Mouse (Mus musculus): ENCODE results near the gene Klhl11.

Gene Klhl11

GRCm38 (mm10) chr11:100465833-100466232 is 6.7 kb downstream of the Klhl11 start:
- DNase-seq (ENCODE audit: low spot score) = no peak

- no peak for DNase-seq (ENCODE audit: low spot score)
These were observed 7.2 kb downstream of the Klhl11 start for GRCm38 (mm10) chr11:100465229-100465792.

DNA sequence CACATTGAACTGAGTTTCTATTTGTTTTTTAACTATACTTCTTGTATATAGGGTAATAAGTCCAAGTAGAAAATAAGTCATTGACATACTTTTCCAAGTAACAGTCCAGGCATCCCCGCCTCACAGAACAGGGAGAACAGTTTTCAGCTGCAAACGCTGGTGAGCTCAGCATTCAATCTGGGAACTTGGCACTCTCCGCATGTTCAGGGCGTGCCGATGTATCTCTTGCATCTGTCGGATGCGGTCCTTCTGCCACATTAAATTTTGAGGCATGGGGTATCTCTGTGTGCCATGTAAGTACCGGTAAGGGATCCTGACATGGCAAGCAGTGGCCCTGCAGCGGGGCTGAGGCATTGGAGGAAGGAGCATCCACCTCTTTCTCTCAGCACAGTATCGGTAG is 9.8 kb downstream of the Klhl11 start:
- no peak for DNase-seq (ENCODE audit: low spot score)

DNA sequence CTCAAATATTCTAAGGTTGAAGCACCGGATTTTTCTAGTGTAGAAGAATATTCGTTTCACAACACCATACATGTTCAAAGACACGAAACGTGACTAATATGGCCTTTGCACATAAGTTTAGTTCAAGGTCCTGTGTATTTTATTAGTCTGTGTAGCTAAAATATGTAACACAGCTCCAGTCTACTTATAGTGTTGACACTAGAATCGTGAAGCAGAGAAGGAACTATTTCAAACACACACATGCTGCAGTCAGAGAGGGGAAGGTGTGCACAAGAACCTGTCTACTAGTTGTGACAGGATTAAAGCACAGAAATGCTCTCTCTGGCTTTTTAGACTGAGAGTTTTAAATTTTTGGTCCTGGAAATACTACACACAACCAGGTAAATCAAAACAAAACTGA is 14.8 kb downstream of the Klhl11 start:
- DNase-seq (ENCODE audit: low spot score) = no peak

DNA sequence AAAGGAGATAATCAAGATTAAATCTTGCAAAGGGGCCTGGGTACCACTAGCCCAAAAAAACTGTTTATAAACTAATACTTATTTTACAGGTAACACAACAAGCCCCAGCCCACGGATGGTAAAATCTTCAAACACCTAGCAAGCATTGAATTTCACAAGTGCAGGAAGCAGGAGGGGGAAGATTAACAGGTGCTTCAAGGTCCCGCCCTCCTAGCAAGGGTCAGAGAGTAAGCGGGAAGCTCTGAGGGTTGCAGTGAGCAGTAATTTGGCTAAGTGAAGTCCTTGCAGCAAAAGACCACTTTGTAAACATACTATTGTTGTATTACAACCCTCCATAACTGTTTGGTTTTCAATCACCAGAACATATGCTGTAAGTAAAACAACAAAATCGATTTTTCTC is 15.3 kb downstream of the Klhl11 start:
- DNase-seq (ENCODE audit: low spot score) = no peak

GRCm38 (mm10) chr11:100442625-100443024 is 29.9 kb downstream of the Klhl11 start:
- DNase-seq (ENCODE audit: low spot score) = no peak

DNA sequence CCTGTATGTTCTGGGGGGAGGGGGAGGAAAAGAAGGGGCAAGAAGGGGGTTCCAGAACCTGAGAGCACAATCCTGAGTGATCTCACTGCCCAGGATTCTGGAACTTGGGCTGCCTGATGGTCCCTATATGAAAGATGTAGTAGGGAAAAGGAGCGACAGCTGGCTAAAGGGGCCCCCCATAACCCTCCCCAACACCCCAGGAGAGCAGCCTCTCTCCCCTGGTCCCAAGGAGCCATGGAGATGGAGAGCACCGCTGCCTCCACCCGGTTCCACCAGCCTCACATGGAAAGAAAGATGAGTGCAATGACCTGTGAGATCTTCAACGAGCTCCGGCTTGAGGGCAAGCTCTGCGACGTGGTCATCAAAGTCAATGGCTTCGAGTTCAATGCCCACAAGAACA is 30.7 kb downstream of the Klhl11 start, which contains the start of the genes Nt5c3b and Klhl10:
Gene Nt5c3b, minus strand, starts transcription at position 12 of the 400 bp plus-strand sequence.
Gene Klhl10, plus strand, starts transcription at position 121 of the 400 bp plus-strand sequence.
- no peak for DNase-seq (ENCODE audit: low spot score)

DNA sequence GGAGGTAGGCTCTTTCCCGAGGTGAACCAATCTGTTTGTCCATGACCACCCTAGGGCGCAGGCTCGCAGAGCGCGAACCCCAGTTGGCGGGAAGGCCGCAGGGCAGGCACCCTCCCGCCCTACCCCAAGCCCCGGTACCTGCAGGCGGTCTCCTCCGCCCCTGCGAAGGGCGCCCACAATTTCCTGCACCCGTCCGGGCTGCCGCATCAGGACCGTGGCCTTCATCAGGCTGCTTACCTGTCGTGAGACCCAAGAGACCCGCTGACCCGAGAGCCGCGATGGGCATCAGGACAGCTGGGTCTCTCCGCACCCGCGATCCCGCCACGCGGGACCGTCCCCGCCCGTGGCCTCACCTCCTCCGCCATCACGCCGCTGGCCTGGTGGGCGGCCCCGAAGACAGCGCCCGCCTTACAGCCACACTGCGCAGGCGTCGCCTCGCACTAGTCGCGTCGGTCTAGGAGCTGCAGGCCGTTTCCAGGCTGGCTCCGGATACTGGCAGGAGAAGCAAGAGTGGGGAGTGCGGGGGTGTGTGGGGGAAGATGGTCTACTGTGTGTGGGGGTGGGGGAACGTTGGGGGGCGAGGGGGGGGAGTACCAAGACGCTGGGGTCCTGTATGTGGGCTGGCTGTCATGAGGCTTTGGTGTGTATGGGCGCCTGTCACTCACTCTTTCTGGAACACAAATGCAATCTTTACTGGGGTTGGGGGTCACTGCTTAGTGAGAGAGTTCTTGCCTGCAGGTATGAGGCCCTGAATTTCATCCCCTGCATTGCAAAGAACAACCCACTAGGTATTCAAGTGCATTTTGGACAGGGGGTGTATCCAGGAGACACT is 31.6 kb downstream of the Klhl11 start:
- peak; percentile 81 for DNase-seq (ENCODE audit: low spot score)

DNA sequence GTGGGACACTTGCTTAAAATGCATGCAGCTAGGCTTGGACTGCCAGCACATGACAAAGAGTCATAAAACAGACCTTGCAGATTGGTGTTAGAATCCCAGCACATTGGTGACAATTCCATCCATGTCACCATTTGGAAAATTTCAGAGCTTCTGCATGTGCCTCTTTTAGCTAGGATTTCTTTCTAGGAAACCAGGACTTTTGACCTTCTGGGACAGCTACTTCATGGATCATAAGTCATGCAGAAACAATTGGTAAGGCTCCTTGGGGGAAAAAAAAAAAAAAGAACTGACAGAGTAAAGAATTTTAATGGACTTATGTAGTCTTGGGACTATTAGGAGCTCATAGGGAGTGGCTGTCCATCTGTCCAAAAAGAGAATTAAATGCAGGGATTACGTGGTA is 34.6 kb downstream of the Klhl11 start:
- no peak for DNase-seq (ENCODE audit: low spot score)

GRCm38 (mm10) chr11:100435678-100436246 is 36.8 kb downstream of the Klhl11 start:
- peak; percentile 52 for DNase-seq (ENCODE audit: low spot score)

- no peak for DNase-seq (ENCODE audit: low spot score)
These were observed 40.5 kb downstream of the Klhl11 start for GRCm38 (mm10) chr11:100432002-100432401.

GRCm38 (mm10) chr11:100430052-100430451 is 42.5 kb downstream of the Klhl11 start:
- DNase-seq (ENCODE audit: low spot score) = no peak

GRCm38 (mm10) chr11:100428612-100429199 is 43.8 kb downstream of the Klhl11 start:
- DNase-seq (ENCODE audit: low spot score) = peak; percentile 88

DNA sequence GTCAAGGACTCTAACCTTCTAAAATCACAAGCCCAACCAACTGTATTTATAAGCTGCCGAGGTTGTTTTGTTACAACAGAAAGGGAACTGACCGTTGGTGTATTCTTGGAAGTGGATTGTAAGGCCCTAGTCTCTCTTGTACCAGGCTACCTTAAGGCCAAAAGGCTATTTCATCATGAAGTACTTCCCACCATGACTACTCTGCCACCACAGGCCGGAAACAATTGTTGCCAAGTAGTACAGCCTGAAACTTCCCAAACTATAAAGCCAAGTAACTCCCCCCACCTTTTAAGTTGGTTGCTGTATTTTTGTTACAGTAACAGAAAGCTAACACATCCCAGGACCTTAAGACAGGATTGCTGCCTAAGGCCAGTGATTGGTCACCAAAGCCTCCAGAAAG is 45.7 kb downstream of the Klhl11 start:
- peak; percentile 53 for DNase-seq (ENCODE audit: low spot score)

GRCm38 (mm10) chr11:100425851-100426250 is 46.7 kb downstream of the Klhl11 start:
- DNase-seq (ENCODE audit: low spot score) = peak; percentile 83

DNA sequence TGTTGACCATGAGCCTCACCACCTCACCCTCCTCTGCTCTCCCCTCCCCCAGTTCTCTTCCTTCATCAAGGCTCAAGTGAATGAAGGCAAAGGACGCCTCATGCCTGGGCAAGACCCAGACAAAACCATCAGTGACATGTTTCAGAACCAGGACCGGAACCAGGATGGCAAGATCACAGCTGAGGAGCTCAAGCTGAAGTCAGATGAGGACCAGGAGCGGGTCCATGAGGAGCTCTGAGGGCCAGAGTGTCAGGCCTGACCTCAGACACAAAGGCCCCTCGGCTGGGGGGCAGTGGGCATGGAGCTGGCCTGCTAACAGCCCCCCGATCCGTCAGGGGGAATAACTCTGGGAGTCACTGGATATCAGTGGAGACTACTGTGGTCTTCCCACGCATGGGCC is 48.7 kb downstream of the Klhl11 start:
- no peak for DNase-seq (ENCODE audit: low spot score)

- no peak for DNase-seq (ENCODE audit: low spot score)
These were observed 51.0 kb downstream of the Klhl11 start for GRCm38 (mm10) chr11:100421537-100421936.

DNA sequence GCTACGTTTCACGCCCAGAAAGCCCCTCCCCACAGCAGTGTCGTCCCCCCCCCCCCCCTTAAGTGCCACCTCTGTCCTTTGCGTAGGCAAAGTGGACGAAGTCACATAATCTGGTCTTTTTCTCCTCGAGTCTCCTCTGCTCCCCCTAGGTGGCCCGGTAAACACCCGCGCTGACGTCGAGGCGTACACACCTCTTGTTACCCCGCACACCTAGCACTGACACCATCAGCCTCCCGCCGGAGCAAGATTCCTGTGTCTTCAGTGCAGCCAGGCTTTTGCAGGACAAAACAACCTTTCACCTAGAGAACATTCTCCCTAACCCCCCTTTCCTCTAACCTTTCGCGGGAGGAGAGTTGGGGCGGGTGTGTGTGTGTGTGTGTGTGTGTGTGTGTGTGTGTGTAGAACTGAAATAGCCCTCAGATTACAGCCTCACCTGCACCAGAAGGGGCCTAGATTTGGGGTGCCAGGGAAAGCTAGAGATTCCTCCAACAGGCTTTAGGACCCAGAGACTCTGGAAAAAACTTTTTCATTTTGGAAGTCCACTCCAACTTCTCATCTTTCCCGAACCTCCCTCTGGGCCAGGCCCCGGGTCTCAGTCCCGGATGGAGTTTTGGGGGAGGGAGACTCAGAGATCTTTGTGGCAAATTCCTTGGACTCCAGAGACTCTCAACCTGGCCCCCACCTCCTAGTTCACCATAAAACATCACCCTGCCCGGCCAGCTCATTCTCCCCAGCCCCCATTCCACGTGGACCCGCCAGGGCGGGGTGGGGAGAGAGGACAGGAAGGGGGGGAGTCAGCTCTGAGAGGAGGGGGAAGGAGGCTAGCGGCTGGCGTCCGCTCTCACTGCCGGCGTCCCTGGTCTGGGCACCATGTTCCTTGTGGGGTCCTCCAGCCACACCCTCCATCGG is 57.4 kb downstream of the Klhl11 start, which contains the start of gene Fkbp10:
Gene Fkbp10, plus strand, starts transcription at position 784 of the 909 bp plus-strand sequence.
- peak; percentile 63 for DNase-seq (ENCODE audit: low spot score)

GRCm38 (mm10) chr11:100414021-100414913 is 58.3 kb downstream of the Klhl11 start, which contains the start of gene P3h4:
P3h4 (minus strand) TSS chr11:100414836.
- DNase-seq (ENCODE audit: low spot score) = peak; percentile 83

GRCm38 (mm10) chr11:100413541-100413940 is 59.0 kb downstream of the Klhl11 start:
- no peak for DNase-seq (ENCODE audit: low spot score)

Measured in testis, postnatal 14 days (tissue).